Mouse (Mus musculus) heart, embryonic 14.5 days (tissue): ENCODE measurements around the gene Hoxa1. TPM values are rescaled to one million over a fixed set of nuclear protein-coding genes. Genes with fewer than 3 reads are reported as not detected.

Experiments
- ATAC-seq: fragments of 200-750 bp; cut with Nextera tagmentation; 2 replicates; pipeline ENCODE4 v1.8.0; 2017; ENCODE audit warnings: low read depth, moderate TSS enrichment; ENCODE audit not compliant: insufficient number of reproducible peaks, insufficient read depth, low FRiP score
- H3K27ac ChIP-seq, 2 experiments: fragments of 200-500 bp in 1 of 2; fragments of 300-500 bp in 1 of 2; sonication (generic) in 1 of 2; replicated peaks in 1 of 2; 2 replicates each; pipeline ENCODE4 v1.5.1; 2012 to 2014; ENCODE audit warnings: low read depth in 2 of 2, low read length in 2 of 2, control low read depth in 1 of 2, mild to moderate bottlenecking in 1 of 2, mixed read lengths in 1 of 2; ENCODE audit not compliant: control insufficient read depth in 1 of 2, insufficient read depth in 1 of 2
- H3K27me3 ChIP-seq: fragments of 300-500 bp; sonication (generic); 2 replicates; pipeline ENCODE4 v1.6.1; 2014; ENCODE audit warnings: mild to moderate bottlenecking, low read length, control low read depth; ENCODE audit not compliant: control insufficient read depth, insufficient read depth
- H3K36me3 ChIP-seq: fragments of 300-500 bp; sonication (generic); 2 replicates; pipeline ENCODE4 v1.6.1; 2014; ENCODE audit warnings: mild to moderate bottlenecking, control low read depth, low read length, mixed read lengths; ENCODE audit not compliant: control insufficient read depth, insufficient read depth
- H3K4me1 ChIP-seq, 2 experiments: fragments of 200-500 bp in 1 of 2; fragments of 300-500 bp in 1 of 2; sonication (generic) in 1 of 2; 2 replicates each; pipeline ENCODE4 v1.6.1; 2012 to 2014; ENCODE audit warnings: low read length in 2 of 2, control low read depth in 1 of 2, mixed read lengths in 1 of 2; ENCODE audit not compliant: control insufficient read depth in 2 of 2, insufficient read depth in 2 of 2
- H3K4me2 ChIP-seq: fragments of 300-500 bp; sonication (generic); 2 replicates; pipeline ENCODE4 v1.6.1; 2014; ENCODE audit warnings: mild to moderate bottlenecking, low read length
- H3K4me3 ChIP-seq, 2 experiments: fragments of 200-500 bp in 1 of 2; fragments of 300-500 bp in 1 of 2; sonication (generic) in 1 of 2; 2 replicates each; pipeline ENCODE4 v1.5.1; 2012 to 2014; ENCODE audit warnings: low read length in 2 of 2, mild to moderate bottlenecking in 2 of 2, control low read depth in 1 of 2, low read depth in 1 of 2, moderate library complexity in 1 of 2; ENCODE audit not compliant: control insufficient read depth in 1 of 2, insufficient read depth in 1 of 2
- H3K9ac ChIP-seq: fragments of 300-500 bp; sonication (generic); 2 replicates; pipeline ENCODE4 v1.6.1; 2014; ENCODE audit warnings: mild to moderate bottlenecking, low read length
- H3K9me3 ChIP-seq: fragments of 300-500 bp; sonication (generic); 2 replicates; pipeline ENCODE4 v1.6.1; 2016; ENCODE audit warnings: low read length, control low read depth; ENCODE audit not compliant: control insufficient read depth
- WGBS: fragments of 180-500 bp; shearing (Covaris S2); extraction: QIAGEN DNeasy Blood & Tissue Kit; methylation state at CpG from one replicate; pipeline ENCODE4 v1.1.7; 2014; 5-methylcytosine and 5-hydroxymethylcytosine counted together
- polyA plus RNA-seq: library from polyadenylated mRNA; unstranded; fragments of >200 nt; fragmentation: Nextera tagmentation; extraction: Ambion mirVana; gene quantifications from 2 replicates; pipeline ENCODE4 v1.2.1, GENCODE M21; 2014

Hoxa1 gene
- polyA plus RNA-seq, 1 experiment from 2014 or later, result 0.82 TPM

DNA sequence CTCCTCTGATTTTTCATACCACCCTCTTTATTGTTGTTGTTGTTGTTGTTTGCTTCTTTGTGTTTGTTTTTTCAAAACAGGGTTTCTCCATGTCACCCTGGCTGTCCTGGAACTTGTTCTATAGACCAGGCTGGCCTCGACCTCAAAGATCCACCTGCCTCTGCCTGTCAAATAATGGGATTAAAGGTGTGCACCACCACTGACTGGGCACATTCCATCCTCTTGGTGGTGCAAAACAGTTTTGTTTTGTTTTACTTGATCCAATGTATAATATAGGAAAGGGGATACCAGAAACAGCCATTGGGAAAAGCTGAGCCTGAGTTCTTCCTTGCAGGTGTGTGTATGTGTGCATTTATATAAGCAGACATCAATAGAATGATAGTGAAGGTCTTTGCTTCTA, 28.4 kb upstream of the Hoxa1 start:
- H3K4me1 ChIP-seq, result no peaks in the 10 kb centered on the region; a peak in 1 of 4 replicates
- H3K9ac ChIP-seq, result no peak overlapping the region
- H3K4me2 ChIP-seq, result no peak overlapping the region
- 18% methylated on average over 1 of the region's 1 CpGs for WGBS
- no peaks in the 10 kb centered on the region for H3K9me3 ChIP-seq
- no peak overlapping the region for H3K27ac ChIP-seq
- no peak overlapping the region for H3K4me3 ChIP-seq
- ATAC-seq, result no peak
- no peaks in the 10 kb centered on the region for H3K36me3 ChIP-seq
- H3K27me3 ChIP-seq, result peaks cover 100% of the 10 kb centered on the region

- Histone ChIP-seq H3K27ac (no peak overlapping the region), H3K9ac (no peak overlapping the region), H3K4me1 (no peaks in the 10 kb centered on the region), H3K9me3 (no peaks in the 10 kb centered on the region), H3K4me3 (no peak overlapping the region), H3K27me3 (peaks cover 100% of the 10 kb centered on the region), H3K4me2 (no peak overlapping the region), H3K36me3 (no peaks in the 10 kb centered on the region)
- ATAC-seq, result no peak
- 11% methylated on average over 3 of the region's 3 CpGs for WGBS
Measured at GRCm38 (mm10) chr6:52185834-52186233, 27.7 kb upstream of the Hoxa1 start.

DNA sequence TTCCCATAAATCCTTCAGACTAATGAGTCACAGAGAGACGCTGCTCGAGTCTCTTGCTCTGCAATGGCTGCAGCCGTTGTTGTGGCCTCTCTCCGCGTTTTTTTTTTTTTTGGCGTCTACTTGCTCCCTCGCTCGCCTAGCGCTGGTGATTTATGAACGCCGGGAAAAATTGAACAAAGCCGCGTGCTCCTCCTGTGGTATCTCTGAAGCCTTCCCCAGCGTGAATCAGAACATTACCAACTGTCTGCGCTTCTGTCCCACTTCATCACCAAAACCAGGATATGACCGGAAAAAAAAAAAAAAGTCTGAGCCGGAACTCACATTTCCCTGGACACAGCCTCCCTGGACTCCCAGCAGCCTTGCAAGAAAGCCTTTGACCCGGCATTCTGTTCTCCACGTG, 27.1 kb upstream of the Hoxa1 start:
- Histone ChIP-seq H3K27ac (no peak overlapping the region), H3K36me3 (no peaks in the 10 kb centered on the region), H3K4me2 (no peak overlapping the region), H3K9me3 (no peaks in the 10 kb centered on the region), H3K9ac (no peak overlapping the region), H3K27me3 (peaks cover 100% of the 10 kb centered on the region), H3K4me1 (no peaks in the 10 kb centered on the region), H3K4me3 (no peak overlapping the region)
- ATAC-seq, result no peak
- 4% methylated on average over 19 of the region's 19 CpGs for WGBS

GRCm38 (mm10) chr6:52184668-52185067, 26.6 kb upstream of the Hoxa1 start:
- WGBS, result 3% methylated on average over 6 of the region's 6 CpGs
- Histone ChIP-seq H3K36me3 (no peaks in the 10 kb centered on the region), H3K9ac (no peak overlapping the region), H3K4me2 (no peak overlapping the region), H3K4me1 (no peaks in the 10 kb centered on the region), H3K27me3 (peaks cover 100% of the 10 kb centered on the region), H3K9me3 (no peaks in the 10 kb centered on the region), H3K4me3 (no peak overlapping the region), H3K27ac (no peak overlapping the region)
- no peak for ATAC-seq

DNA sequence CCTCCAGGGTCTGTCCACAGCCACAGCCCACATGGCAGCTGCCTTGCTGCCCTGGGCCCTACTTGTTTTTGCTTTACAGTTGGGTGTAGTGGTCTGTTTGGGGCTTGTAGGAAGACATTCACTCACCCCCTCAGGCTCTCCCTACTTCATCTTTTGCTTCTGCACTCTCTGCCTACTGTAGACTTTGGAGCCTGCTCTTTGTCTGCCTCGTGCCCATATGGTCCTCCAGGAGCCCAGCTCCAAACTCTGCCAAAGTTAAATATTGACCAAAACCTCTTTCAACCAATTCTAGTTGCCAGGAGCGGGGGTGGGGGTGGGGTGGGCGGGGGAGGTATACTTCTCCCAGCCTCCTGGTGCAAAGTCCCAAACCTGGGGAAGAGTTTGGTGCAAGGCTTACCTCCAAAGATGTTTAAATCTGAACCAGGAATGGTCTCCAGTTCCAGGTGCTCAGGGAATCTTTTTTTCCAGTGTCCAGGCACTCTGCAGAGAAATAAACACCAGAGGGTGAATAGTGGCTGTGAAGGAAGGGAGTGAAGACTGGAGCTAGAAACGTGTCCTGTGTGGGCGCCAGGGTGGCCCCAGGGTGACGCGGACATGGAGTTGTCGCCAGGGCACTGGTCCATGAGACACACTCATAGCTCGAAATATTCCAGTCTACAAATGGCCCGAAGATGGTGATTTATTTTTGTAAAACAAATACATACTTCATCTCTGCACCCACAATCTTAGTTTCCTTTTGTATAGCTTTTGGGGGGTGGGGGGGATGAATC, 25.4 kb upstream of the Hoxa1 start:
- H3K9me3 ChIP-seq, result no peaks in the 10 kb centered on the region
- H3K9ac ChIP-seq, result no peak overlapping the region
- H3K4me2 ChIP-seq, result no peak overlapping the region
- peaks cover 100% of the 10 kb centered on the region for H3K27me3 ChIP-seq
- no peaks in the 10 kb centered on the region for H3K36me3 ChIP-seq
- no peaks in the 10 kb centered on the region for H3K4me1 ChIP-seq
- no peak overlapping the region for H3K4me3 ChIP-seq
- ATAC-seq, result no peak
- H3K27ac ChIP-seq, result no peak overlapping the region
- 17% methylated on average over 10 of the region's 10 CpGs for WGBS

DNA sequence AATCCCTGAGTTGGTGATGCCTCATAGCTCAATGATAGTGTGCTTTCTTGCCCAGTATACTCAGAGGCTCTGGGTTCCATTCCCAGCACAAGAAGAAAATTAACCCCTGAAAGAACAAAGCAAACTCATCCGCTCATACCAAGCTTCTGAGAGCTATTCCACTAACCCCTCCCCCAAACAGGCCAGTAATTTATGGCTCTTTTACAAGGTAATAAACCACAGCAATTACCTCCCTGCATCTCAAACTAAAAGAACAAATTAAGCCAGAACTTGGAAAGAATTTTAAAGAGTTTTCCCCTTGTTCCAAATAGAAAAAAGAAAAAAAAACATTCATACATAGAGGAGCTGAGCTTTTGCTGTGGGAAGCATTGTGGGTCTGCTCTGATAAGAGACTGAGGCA, 24.7 kb upstream of the Hoxa1 start:
- 24% methylated on average over 1 of the region's 1 CpGs for WGBS
- Histone ChIP-seq H3K36me3 (no peaks in the 10 kb centered on the region), H3K9ac (no peak overlapping the region), H3K4me2 (no peak overlapping the region), H3K9me3 (no peaks in the 10 kb centered on the region), H3K4me1 (no peaks in the 10 kb centered on the region), H3K27ac (no peak overlapping the region), H3K27me3 (peaks cover 100% of the 10 kb centered on the region), H3K4me3 (no peak overlapping the region)
- ATAC-seq, result no peak

DNA sequence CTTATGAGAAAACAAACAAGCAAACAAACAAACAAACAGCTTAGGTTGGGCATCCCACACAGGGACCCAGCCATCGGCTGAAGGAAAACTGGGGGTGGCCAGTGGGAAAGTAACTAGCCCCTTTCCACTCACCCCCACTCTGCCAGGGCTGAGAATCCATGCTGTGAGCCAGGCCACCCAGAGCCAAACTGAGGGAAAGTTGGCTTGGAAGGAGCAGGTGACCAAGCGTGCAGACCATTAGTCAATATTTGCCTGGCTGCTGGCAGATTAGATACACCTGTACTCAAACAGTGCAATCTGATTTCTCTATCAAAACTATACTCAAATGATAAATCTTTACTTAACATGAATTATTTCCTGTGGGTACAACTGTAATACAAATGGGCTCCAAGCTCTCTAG, 23.9 kb upstream of the Hoxa1 start:
- H3K4me2 ChIP-seq, result no peak overlapping the region
- no peaks in the 10 kb centered on the region for H3K9me3 ChIP-seq
- ATAC-seq, result no peak
- no peaks in the 10 kb centered on the region for H3K36me3 ChIP-seq
- H3K27ac ChIP-seq, result no peak overlapping the region
- peaks cover 100% of the 10 kb centered on the region for H3K27me3 ChIP-seq
- H3K9ac ChIP-seq, result no peak overlapping the region
- no peak overlapping the region for H3K4me3 ChIP-seq
- WGBS, result 30% methylated on average over 2 of the region's 2 CpGs
- no peaks in the 10 kb centered on the region for H3K4me1 ChIP-seq

- Histone ChIP-seq H3K9me3 (no peaks in the 10 kb centered on the region), H3K4me3 (no peak overlapping the region), H3K4me1 (no peaks in the 10 kb centered on the region), H3K9ac (no peak overlapping the region), H3K4me2 (no peak overlapping the region), H3K36me3 (no peaks in the 10 kb centered on the region), H3K27me3 (peaks cover 100% of the 10 kb centered on the region), H3K27ac (no peak overlapping the region)
- 13% methylated on average over 3 of the region's 3 CpGs for WGBS
- ATAC-seq, result no peak
Measured at GRCm38 (mm10) chr6:52180726-52181125, 22.6 kb upstream of the Hoxa1 start.
